ENCODE assay signal across 12 mouse cellular contexts in the genomic region with DNA sequence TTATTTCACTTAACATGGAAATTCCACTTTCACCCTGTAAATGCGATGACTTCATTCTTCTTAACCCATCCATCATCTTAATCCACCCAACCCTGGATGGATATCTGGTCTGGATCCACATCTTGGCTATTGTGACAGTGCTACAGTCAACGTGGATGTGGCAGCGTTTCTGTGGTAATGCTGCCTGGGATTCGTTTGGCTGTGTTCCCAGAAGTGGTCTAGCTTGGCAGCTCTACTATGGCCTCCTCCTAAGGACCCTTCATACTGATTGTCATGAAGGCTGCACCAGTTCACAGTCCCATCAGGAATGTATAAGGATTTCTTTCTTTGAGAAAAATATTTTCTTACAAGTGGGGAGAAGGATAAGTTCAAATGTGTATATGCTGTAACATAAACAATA.
"Had no signal": no experiment of that assay in that cellular context is flagged by ENCODE, and none has a peak within 500 bp of the region (broad histone marks: within the 10 kb centered on the region; RNA-seq: fewer than 3 reads in every experiment).

No protein-coding gene starts in this region.

- H3K4me2 ChIP-seq: limb, embryonic 13.5 days; neural tube, embryonic 15.5 days had no signal

- H3K4me1 ChIP-seq: limb, embryonic 13.5 days; midbrain, embryonic 10.5 days; neural tube, embryonic 15.5 days had no signal

- H3K9ac ChIP-seq: limb, embryonic 13.5 days; liver, embryonic 14.5 days; neural tube, embryonic 15.5 days had no signal

- H3K4me3 ChIP-seq: limb, embryonic 13.5 days; midbrain, embryonic 10.5 days; myocyte; neural tube, embryonic 15.5 days had no signal

- H3K27me3 ChIP-seq: limb, embryonic 13.5 days; neural tube, embryonic 15.5 days had no signal

- H3K27ac ChIP-seq: limb, embryonic 13.5 days; liver, embryonic 14.5 days; midbrain, embryonic 10.5 days; neural tube, embryonic 15.5 days; stomach, postnatal 0 days had no signal

- H3K36me3 ChIP-seq: limb, embryonic 13.5 days; midbrain, embryonic 10.5 days; neural tube, embryonic 15.5 days had no signal

- H3K9me3 ChIP-seq: limb, embryonic 13.5 days; midbrain, embryonic 10.5 days; neural tube, embryonic 15.5 days had no signal

- DNase-seq: kidney, postnatal 14 days; lung, adult 18-20 months; lung, postnatal 10 days; lung, postnatal 4 days; right cerebral cortex, adult 18-20 months; thymus, postnatal 4 days had no signal
